Mouse (Mus musculus) heart, postnatal 36 days (tissue): Measurements from ENCODE around the gene Ildr1. TPM values are rescaled to one million over a fixed set of nuclear protein-coding genes. Genes with fewer than 3 reads are reported as not detected.
A peak's percentile ranks its signal among the peaks of the same experiment; 100 is the strongest.

Experiments used
- DNase-seq, 2 experiments: peaks; one replicate each; pipeline ENCODE4 v3.0.0; 2021 to 2022
- intact Hi-C: fragments of 180-260 bp; cut with DNase I; formaldehyde crosslinking; loops from one replicate; pipeline ENCODE4 v1.15.1; 2025
- total RNA-seq, 2 experiments: library from RNA; stranded (reverse); gene quantifications; 2 replicates each; pipeline ENCODE4 v1.2.3; 2021

Gene Ildr1
- total RNA-seq, 2 experiments from 2014 or later, result not detected

GRCm38 (mm10) chr16:36697331-36697730 is 3.6 kb downstream of the Ildr1 start:
- intact Hi-C loops, result no loop called here
- no peak for DNase-seq

GRCm38 (mm10) chr16:36700484-36700883 is 6.7 kb downstream of the Ildr1 start:
- intact Hi-C loops, result no loop called here
- no peak for DNase-seq

GRCm38 (mm10) chr16:36707702-36708423 is 14.1 kb downstream of the Ildr1 start:
- no peak for DNase-seq
- intact Hi-C loops, result no loop called here

GRCm38 (mm10) chr16:36708751-36709150 is 15.0 kb downstream of the Ildr1 start:
- DNase-seq, result no peak
- intact Hi-C loops, result no loop called here

GRCm38 (mm10) chr16:36709405-36709804 is 15.6 kb downstream of the Ildr1 start:
- DNase-seq, result no peak
- intact Hi-C loops, result no loop called here

GRCm38 (mm10) chr16:36710794-36711193 is 17.0 kb downstream of the Ildr1 start:
- intact Hi-C loops, result no loop called here

GRCm38 (mm10) chr16:36711760-36712159 is 18.0 kb downstream of the Ildr1 start:
- intact Hi-C loops, result no loop called here
- DNase-seq, result peak in 1 of 2 experiments; percentile 12

More at GRCm38 (mm10) chr16:36710794-36711193, 17.0 kb downstream of the Ildr1 start:
- DNase-seq, result no peak

- no peak for DNase-seq
- intact Hi-C loops, result no loop called here
Measured at GRCm38 (mm10) chr16:36717481-36717880, 23.7 kb downstream of the Ildr1 start.

GRCm38 (mm10) chr16:36718637-36719036 is 24.9 kb downstream of the Ildr1 start:
- intact Hi-C loops, result no loop called here
- DNase-seq, result no peak

GRCm38 (mm10) chr16:36720194-36721055 is 26.6 kb downstream of the Ildr1 start:
- no peak for DNase-seq
- intact Hi-C loops, result loop anchor here (10.0 kb wide), 1 partner anchor 284 kb away; no protein-coding TSS in a partner anchor

GRCm38 (mm10) chr16:36722739-36723138 is 29.0 kb downstream of the Ildr1 start:
- intact Hi-C loops, result loop anchor here (1.0 to 10.0 kb wide), 2 partner anchors 95 to 282 kb away; no protein-coding TSS in a partner anchor
- no peak for DNase-seq

GRCm38 (mm10) chr16:36723880-36724443 is 30.2 kb downstream of the Ildr1 start:
- DNase-seq, result no peak
- intact Hi-C loops, result loop anchor here (1.0 to 10.0 kb wide), 2 partner anchors 93 to 281 kb away; no protein-coding TSS in a partner anchor

- no peak for DNase-seq
- intact Hi-C loops, result loop anchor here (10.0 kb wide), 1 partner anchor 276 kb away; no protein-coding TSS in a partner anchor
Measured at GRCm38 (mm10) chr16:36728959-36729358, 35.2 kb downstream of the Ildr1 start.

GRCm38 (mm10) chr16:36732572-36732971 is 38.8 kb downstream of the Ildr1 start:
- intact Hi-C loops, result no loop called here
- DNase-seq, result no peak

- intact Hi-C loops, result no loop called here
- no peak for DNase-seq
Measured at GRCm38 (mm10) chr16:36733827-36734226, 40.0 kb downstream of the Ildr1 start.

GRCm38 (mm10) chr16:36735421-36735820 is 41.6 kb downstream of the Ildr1 start:
- intact Hi-C loops, result no loop called here
- DNase-seq, result no peak

GRCm38 (mm10) chr16:36739404-36739930 is 45.7 kb downstream of the Ildr1 start:
- intact Hi-C loops, result no loop called here
- DNase-seq, result no peak

GRCm38 (mm10) chr16:36743580-36743979 is 49.8 kb downstream of the Ildr1 start:
- intact Hi-C loops, result no loop called here
- DNase-seq, result no peak

GRCm38 (mm10) chr16:36747068-36747467 is 53.3 kb downstream of the Ildr1 start:
- intact Hi-C loops, result no loop called here
- DNase-seq, result no peak

- intact Hi-C loops, result no loop called here
- DNase-seq, result no peak
Measured at GRCm38 (mm10) chr16:36747767-36748166, 54.0 kb downstream of the Ildr1 start.

- DNase-seq, result no peak
- intact Hi-C loops, result no loop called here
Measured at GRCm38 (mm10) chr16:36751979-36752378, 58.2 kb downstream of the Ildr1 start.
